Mouse (Mus musculus): ENCODE measurements at regions not wholly inside any gene's neighbourhood (a gene's known extent, or its start where the extent isn't known, plus 50 kb on each side); places are given as distances from the start of the nearest gene placed in this dataset.

- H3K4me2 ChIP-seq (ENCODE audit: insufficient read depth, low read depth, poor library complexity, severe bottlenecking) = peak overlapping the region; percentile 87
- H3K9ac ChIP-seq (ENCODE audit: insufficient read depth, low read depth) = peak overlapping the region; percentile 8; the same call in 1 of the 2 replicates
- H3K79me2 ChIP-seq (replicated peaks; ENCODE audit: control insufficient read depth, extremely low read depth, insufficient read depth, poor library complexity, severe bottlenecking) = no peaks in the 10 kb centered on the region
- H3K36me3 ChIP-seq (replicated peaks in 1 of 2; ENCODE audit: control insufficient read depth in 1 of 2, insufficient read depth in 1 of 2, low read length in 1 of 2) = no peaks in the 10 kb centered on the region
- dilution Hi-C loops (cut with MboI; ENCODE audit: extremely low pct_ligation_motif_present, extremely low pct_unique_long_range_greater_than_20kb, low sequenced_read_pairs) (no loop called here), in situ Hi-C loops (cut with MboI; ENCODE audit: low pct_ligation_motif_present, low pct_unique_long_range_greater_than_20kb, low sequenced_read_pairs) (loop anchor here (5.0 kb wide), 1 partner anchor 71 kb away; no protein-coding TSS in a partner anchor)
- peaks cover 12% of the 10 kb centered on the region for H3K9me3 ChIP-seq (replicated peaks; ENCODE audit: low read length)
- peaks cover 9% of the 10 kb centered on the region for H3K27me3 ChIP-seq (replicated peaks)
- peaks cover 4 to 30% of the 10 kb centered on the region in 2 experiments; a peak in 3 of 4 replicates for H3K4me1 ChIP-seq (ENCODE audit: control insufficient read depth in 1 of 2, insufficient read depth in 2 of 2)
- TF ChIP-seq IRF4 (IDR thresholded peaks at IDR 0.05; ENCODE audit: low read depth, low read length) (no peak), CHD1 (IDR thresholded peaks at IDR 0.05; ENCODE audit: low read depth, low read length) (no peak), ZC3H11A (IDR thresholded peaks at IDR 0.05; ENCODE audit: low read depth, low read length) (no peak), MAFK (IDR thresholded peaks at IDR 0.05; ENCODE audit: insufficient replicate concordance, low read length) (0 out of 2 replicates have a peak, but pooled peaks have one; percentile 8)
- no peak overlapping the region for H3K4me3 ChIP-seq (replicated peaks in 1 of 3; ENCODE audit: low read depth in 2 of 3, low read length in 2 of 3, poor library complexity in 1 of 3)
- no peak overlapping the region for H3K27ac ChIP-seq (ENCODE audit: insufficient read depth, low read depth)
- peak; percentile 60 for DNase-seq (ENCODE audit: extremely low read depth)
Measured at GRCm38 (mm10) chr2:144188485-144188884, 82.0 kb upstream of the Mgme1 start.

GRCm38 (mm10) chr2:144189756-144190155 is 80.7 kb upstream of the Mgme1 start:
- peaks cover 9% of the 10 kb centered on the region for H3K27me3 ChIP-seq (replicated peaks)
- no peaks in the 10 kb centered on the region for H3K79me2 ChIP-seq (replicated peaks; ENCODE audit: control insufficient read depth, extremely low read depth, insufficient read depth, poor library complexity, severe bottlenecking)
- no peak overlapping the region for H3K27ac ChIP-seq (ENCODE audit: insufficient read depth, low read depth)
- TF ChIP-seq ZKSCAN1 (IDR thresholded peaks at IDR 0.05; ENCODE audit: borderline replicate concordance, low read depth, low read length) (no peak), CTCF (conservative IDR thresholded peaks at IDR 0.05 in 1 of 2, IDR thresholded peaks at IDR 0.05 in 1 of 2; ENCODE audit: low read depth in 2 of 2, low read length in 2 of 2) (no peak), MYC (IDR thresholded peaks at IDR 0.05; ENCODE audit: low read depth, low read length) (no peak), MAZ (IDR thresholded peaks at IDR 0.05; ENCODE audit: low read depth, low read length) (no peak), KAT2A (IDR thresholded peaks at IDR 0.05; ENCODE audit: insufficient replicate concordance, low read length) (no peak)
- no peaks in the 10 kb centered on the region for H3K36me3 ChIP-seq (replicated peaks in 1 of 2; ENCODE audit: control insufficient read depth in 1 of 2, insufficient read depth in 1 of 2, low read length in 1 of 2)
- H3K4me2 ChIP-seq (ENCODE audit: insufficient read depth, low read depth, poor library complexity, severe bottlenecking) = no peak overlapping the region
- no peak for DNase-seq (ENCODE audit: extremely low read depth)
- in situ Hi-C loops (cut with MboI; ENCODE audit: low pct_ligation_motif_present, low pct_unique_long_range_greater_than_20kb, low sequenced_read_pairs) (loop anchor here (5.0 kb wide), 1 partner anchor 72 kb away; no protein-coding TSS in a partner anchor), dilution Hi-C loops (cut with MboI; ENCODE audit: extremely low pct_ligation_motif_present, extremely low pct_unique_long_range_greater_than_20kb, low sequenced_read_pairs) (no loop called here)
- H3K9ac ChIP-seq (ENCODE audit: insufficient read depth, low read depth) = no peak overlapping the region
- peaks cover 12% of the 10 kb centered on the region for H3K9me3 ChIP-seq (replicated peaks; ENCODE audit: low read length)
- no peak overlapping the region for H3K4me3 ChIP-seq (replicated peaks in 1 of 3; ENCODE audit: low read depth in 2 of 3, low read length in 2 of 3, poor library complexity in 1 of 3)
- peaks cover 4 to 30% of the 10 kb centered on the region in 2 experiments; a peak in 3 of 4 replicates for H3K4me1 ChIP-seq (ENCODE audit: control insufficient read depth in 1 of 2, insufficient read depth in 2 of 2)

GRCm38 (mm10) chr2:144191018-144191417 is 79.4 kb upstream of the Mgme1 start:
- Histone ChIP-seq H3K27me3 (replicated peaks) (peaks cover 10% of the 10 kb centered on the region), H3K4me3 (replicated peaks in 1 of 3; ENCODE audit: low read depth in 2 of 3, low read length in 2 of 3, poor library complexity in 1 of 3) (no peak overlapping the region), H3K27ac (ENCODE audit: insufficient read depth, low read depth) (no peak overlapping the region), H3K9me3 (replicated peaks; ENCODE audit: low read length) (peaks cover 2% of the 10 kb centered on the region), H3K9ac (ENCODE audit: insufficient read depth, low read depth) (no peak overlapping the region), H3K4me1 (ENCODE audit: control insufficient read depth in 1 of 2, insufficient read depth in 2 of 2) (peaks cover 4 to 30% of the 10 kb centered on the region in 2 experiments; a peak in 3 of 4 replicates), H3K4me2 (ENCODE audit: insufficient read depth, low read depth, poor library complexity, severe bottlenecking) (no peak overlapping the region), H3K79me2 (replicated peaks; ENCODE audit: control insufficient read depth, extremely low read depth, insufficient read depth, poor library complexity, severe bottlenecking) (no peaks in the 10 kb centered on the region), H3K36me3 (replicated peaks in 1 of 2; ENCODE audit: control insufficient read depth in 1 of 2, insufficient read depth in 1 of 2, low read length in 1 of 2) (no peaks in the 10 kb centered on the region)
- dilution Hi-C loops (cut with MboI; ENCODE audit: extremely low pct_ligation_motif_present, extremely low pct_unique_long_range_greater_than_20kb, low sequenced_read_pairs) (no loop called here), in situ Hi-C loops (cut with MboI; ENCODE audit: low pct_ligation_motif_present, low pct_unique_long_range_greater_than_20kb, low sequenced_read_pairs) (no loop called here)
- no peak for TF ChIP-seq SIN3A (IDR thresholded peaks at IDR 0.05; ENCODE audit: low read length)
- no peak for TF ChIP-seq MXI1 (IDR thresholded peaks at IDR 0.05; ENCODE audit: low read depth, low read length)
- TF ChIP-seq SMC3 (IDR thresholded peaks at IDR 0.05; ENCODE audit: low read depth, low read length) = no peak
- TF ChIP-seq CHD2 (IDR thresholded peaks at IDR 0.05; ENCODE audit: low read length) = no peak
- TF ChIP-seq EP300 (IDR thresholded peaks at IDR 0.05; ENCODE audit: low read length) = no peak
- no peak for TF ChIP-seq TBP (conservative IDR thresholded peaks at IDR 0.05; ENCODE audit: low read depth, low read length)
- TF ChIP-seq RCOR1 (conservative IDR thresholded peaks at IDR 0.05; ENCODE audit: low read depth, low read length) = no peak
- no peak for TF ChIP-seq USF2 (conservative IDR thresholded peaks at IDR 0.05; ENCODE audit: low read depth, low read length)
- no peak for TF ChIP-seq MAZ (IDR thresholded peaks at IDR 0.05; ENCODE audit: low read depth, low read length)
- TF ChIP-seq ELF1 (IDR thresholded peaks at IDR 0.05; ENCODE audit: low read depth, low read length) = no peak
- no peak for TF ChIP-seq HCFC1 (IDR thresholded peaks at IDR 0.05; ENCODE audit: low read depth, low read length)
- TF ChIP-seq GABPA (IDR thresholded peaks at IDR 0.05; ENCODE audit: insufficient replicate concordance, low read depth, low read length) = no peak
- TF ChIP-seq JUND (conservative IDR thresholded peaks at IDR 0.05; ENCODE audit: low read depth, low read length) = no peak
- no peak for TF ChIP-seq RAD21 (IDR thresholded peaks at IDR 0.05; ENCODE audit: low read depth, low read length)
- TF ChIP-seq IRF4 (IDR thresholded peaks at IDR 0.05; ENCODE audit: low read depth, low read length) = no peak
- TF ChIP-seq MEF2A (IDR thresholded peaks at IDR 0.05; ENCODE audit: borderline replicate concordance, low read depth, low read length) = no peak
- TF ChIP-seq E2F4 (IDR thresholded peaks at IDR 0.05; ENCODE audit: insufficient replicate concordance, low read depth, low read length) = no peak
- TF ChIP-seq POLR2AphosphoS2 (IDR thresholded peaks at IDR 0.05; ENCODE audit: low read depth, low read length) = no peak
- TF ChIP-seq NELFE (IDR thresholded peaks at IDR 0.05; ENCODE audit: low read depth, low read length) = no peak
- no peak for DNase-seq (ENCODE audit: extremely low read depth)
